Comparison of ENCODE assay signal across 9 mouse cellular contexts in the genomic region with DNA sequence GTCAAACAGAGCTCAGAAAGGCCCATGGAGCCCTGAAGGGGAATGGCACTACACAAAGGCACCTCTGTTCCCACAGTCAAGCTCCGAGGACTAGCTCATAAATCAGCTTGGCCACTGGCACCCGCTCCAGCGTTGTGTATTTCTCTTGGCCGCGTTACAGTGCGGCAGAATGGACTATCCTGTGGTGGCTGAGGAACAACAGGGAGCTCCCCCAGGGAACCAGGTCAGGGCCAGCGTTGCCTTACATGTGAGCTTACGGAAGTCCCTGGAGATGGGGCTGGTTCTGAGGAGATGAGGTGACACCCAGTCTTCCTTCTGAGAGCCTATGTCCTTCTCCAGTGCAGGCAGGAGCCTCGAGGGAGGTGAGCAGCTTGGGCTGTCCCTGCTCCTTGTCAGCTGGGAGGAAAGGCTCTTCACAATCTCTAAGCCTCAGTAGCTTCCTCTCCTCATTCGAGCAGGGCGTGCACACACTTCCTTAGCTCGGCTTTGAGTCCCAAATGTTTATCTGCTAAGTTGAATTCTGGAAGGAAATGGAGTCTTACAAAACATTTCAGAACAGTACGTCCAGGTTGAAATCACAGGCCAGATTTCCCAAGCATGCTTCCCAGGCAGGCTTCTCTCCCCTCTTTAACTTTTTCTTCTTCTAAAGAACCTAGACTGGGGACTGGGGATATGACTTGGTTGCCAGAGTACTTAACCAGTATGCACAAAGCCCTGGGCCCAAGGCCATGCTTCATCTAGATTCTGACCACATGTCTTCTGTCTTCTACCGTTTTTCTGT. TPM values are rescaled to one million over a fixed set of nuclear protein-coding genes. Genes with fewer than 3 reads are reported as not detected.
DNase-seq lines count a peak whose midpoint lies in the region; ATAC-seq and TF ChIP-seq lines count a peak whose summit lies in the region.
"Had no signal": no experiment of that assay in that cellular context is flagged by ENCODE, and none has a peak within 500 bp of the region (broad histone marks: within the 10 kb centered on the region; RNA-seq: fewer than 3 reads in every experiment).

No protein-coding gene starts in this region.

- no peak for TF ChIP-seq POLR2A in cerebellum, adult 2 months (IDR thresholded peaks at IDR 0.05; ENCODE audit: borderline replicate concordance, insufficient read depth, low read length)

- intact Hi-C loops in left cerebral cortex, postnatal 4 days (cut with DNase I), result no loop called here

- H3K27ac ChIP-seq in cerebellum, adult 2 months (ENCODE audit: insufficient read depth, low read length), result peak overlapping the region; percentile 32; the same call in 1 of the 2 replicates
- peak overlapping the region; percentile 74 for H3K27ac ChIP-seq in neural tube, embryonic 14.5 days (ENCODE audit: low read depth, low read length)

- no peaks in the 10 kb centered on the region for H3K9me3 ChIP-seq in neural tube, embryonic 14.5 days (ENCODE audit: control insufficient read depth, low read length)

- peaks cover 11% of the 10 kb centered on the region; the same call in 1 of the 2 replicates for H3K4me1 ChIP-seq in cerebellum, adult 2 months (ENCODE audit: control insufficient read depth, insufficient read depth, low read length)
- H3K4me1 ChIP-seq in neural tube, embryonic 14.5 days (ENCODE audit: control insufficient read depth, insufficient read depth, low read length), result peaks cover 6% of the 10 kb centered on the region; the same call in 1 of the 2 replicates

- TF ChIP-seq CTCF in cerebellum, adult 2 months (IDR thresholded peaks at IDR 0.05; ENCODE audit: borderline replicate concordance, insufficient read depth, low read depth, low read length), result no peak

- peak; percentile 91 for ATAC-seq in neural tube, embryonic 14.5 days (ENCODE audit: low read depth)
- ATAC-seq in erythroblast, adult 5-6 weeks (replicated peaks; ENCODE audit: low FRiP score, poor library complexity, severe bottlenecking), result no peak

- no peak overlapping the region for H3K4me3 ChIP-seq in cerebellum, adult 2 months (replicated peaks; ENCODE audit: insufficient read depth, low read depth, low read length)
- no peak overlapping the region for H3K4me3 ChIP-seq in neural tube, embryonic 14.5 days (ENCODE audit: low read depth, low read length)

- 45% methylated on average over 14 of the region's 14 CpGs for WGBS in cerebellum, adult 2 months
- WGBS in neural tube, embryonic 14.5 days, result 30% methylated on average over 14 of the region's 14 CpGs

- no peaks in the 10 kb centered on the region; the same call in 1 of the 2 replicates for H3K27me3 ChIP-seq in cerebellum, adult 2 months (ENCODE audit: control insufficient read depth, insufficient read depth, low read length)
- H3K27me3 ChIP-seq in neural tube, embryonic 14.5 days (ENCODE audit: control insufficient read depth, insufficient read depth, low read length), result no peaks in the 10 kb centered on the region

- peak; percentile 35 for DNase-seq in embryo, embryonic 10 days (ENCODE audit: low spot score)
- no peak for DNase-seq in embryo, embryonic 9.5 days (ENCODE audit: extremely low spot score)
- peak; percentile 39 to 56 for DNase-seq in cerebellum, adult 2 months
- DNase-seq in gastrocnemius, postnatal 25 days, result peak; percentile 71
- peak; percentile 82 for DNase-seq in kidney, adult 11 months
- DNase-seq in left cerebral cortex, postnatal 4 days, result peak; percentile 66

- no peak overlapping the region for H3K4me2 ChIP-seq in neural tube, embryonic 14.5 days (ENCODE audit: low read depth, low read length)

- H3K36me3 ChIP-seq in neural tube, embryonic 14.5 days (ENCODE audit: control insufficient read depth, insufficient read depth, low read length), result no peaks in the 10 kb centered on the region

- no peak overlapping the region for H3K9ac ChIP-seq in neural tube, embryonic 14.5 days (replicated peaks; ENCODE audit: low read depth, low read length)

RNA-seq across cellular contexts. Expression of gene Myrip, which starts 59.3 kb away (rescaled TPM):
- polyA plus RNA-seq in cerebellum, adult 2 months (2012; rRNA removed), result 18.2 and 22.1 TPM in 2 replicates
- 1 to 10 TPM in 1 of 2 experiments, under 1 TPM in 1; 0.97 to 4.5 TPM for total RNA-seq in gastrocnemius, postnatal 25 days (2021)
- 10 to 100 TPM; 24.7 to 25.2 TPM for total RNA-seq in left cerebral cortex, postnatal 4 days (2021)
- polyA plus RNA-seq in neural tube, embryonic 14.5 days (2014; fragmentation: Nextera tagmentation; extraction: Ambion mirVana), result 5.2 and 6.3 TPM in 2 replicates
- total RNA-seq in erythroblast, adult 5-6 weeks (2015; ENCODE audit: low replicate concordance), result not detected in 2 replicates
- total RNA-seq in erythroblast, adult 5-6 weeks (2017; ENCODE audit: low replicate concordance), result not detected in 2 replicates
- polyA plus RNA-seq: C2C12 had no signal

Comparison
In these comparisons a context has a peak if more than half of its experiments do, and no peak if none do; other contexts are left out.
1. RNA of gene Myrip, which starts 59.3 kb away (total RNA-seq): 24.7 to 25.2 TPM in left cerebral cortex, postnatal 4 days; 0.97 to 4.5 TPM in gastrocnemius, postnatal 25 days and not detected in erythroblast, adult 5-6 weeks; every median in the first group is over 4 times any median in the second.